Mouse (Mus musculus): ENCODE measurements around the gene Man2a2. TPM values are rescaled to one million over a fixed set of nuclear protein-coding genes. Genes with fewer than 3 reads are reported as not detected.

The Man2a2 gene
- polyA plus RNA-seq, 1 experiment from 2014 or later = 2.1 TPM

GRCm38 (mm10) chr7:80386235-80386930 is 15.2 kb upstream of the Man2a2 start:
- TF ChIP-seq EP300 (IDR thresholded peaks at IDR 0.05; ENCODE audit: low read depth) = no peak
- peak; percentile 98 for TF ChIP-seq CTCF (IDR thresholded peaks at IDR 0.05; ENCODE audit: low read depth)
- 10% methylated on average over 18 of the region's 18 CpGs for WGBS (ENCODE audit: insufficient replicate concordance)
- Histone ChIP-seq H3K9ac (replicated peaks) (peak overlapping the region; percentile 71), H3K4me3 (ENCODE audit: low read depth, low read length) (peak overlapping the region; percentile 52), H3K36me3 (replicated peaks; ENCODE audit: insufficient read depth, low read length) (peaks cover 42% of the 10 kb centered on the region), H3K9me3 (ENCODE audit: low read length) (no peaks in the 10 kb centered on the region), H3K27ac (ENCODE audit: low read depth) (peak overlapping the region; percentile 95), H3K4me1 (ENCODE audit: insufficient read depth) (peaks cover 17% of the 10 kb centered on the region), H3K4me2 (ENCODE audit: low read depth, low read length) (peak overlapping the region; percentile 67), H3K27me3 (ENCODE audit: insufficient read depth, low read length) (no peaks in the 10 kb centered on the region)
- peak; percentile 92 for DNase-seq
- ATAC-seq = peak; percentile 83

GRCm38 (mm10) chr7:80382919-80383318 is 11.7 kb upstream of the Man2a2 start:
- Histone ChIP-seq H3K27ac (ENCODE audit: low read depth) (no peak overlapping the region), H3K9me3 (ENCODE audit: low read length) (no peaks in the 10 kb centered on the region), H3K4me1 (ENCODE audit: insufficient read depth) (peaks cover 11% of the 10 kb centered on the region), H3K4me2 (ENCODE audit: low read depth, low read length) (no peak overlapping the region), H3K4me3 (ENCODE audit: low read depth, low read length) (no peak overlapping the region), H3K27me3 (ENCODE audit: insufficient read depth, low read length) (no peaks in the 10 kb centered on the region), H3K36me3 (replicated peaks; ENCODE audit: insufficient read depth, low read length) (peaks cover 50% of the 10 kb centered on the region), H3K9ac (replicated peaks) (no peak overlapping the region)
- 76% methylated on average over 11 of the region's 11 CpGs for WGBS (ENCODE audit: insufficient replicate concordance)
- no peak for TF ChIP-seq EP300 (IDR thresholded peaks at IDR 0.05; ENCODE audit: low read depth)
- no peak for TF ChIP-seq CTCF (IDR thresholded peaks at IDR 0.05; ENCODE audit: low read depth)
- no peak for DNase-seq
- no peak for ATAC-seq

- peak; percentile 52 for DNase-seq
- no peak for ATAC-seq
These were observed 8.4 kb upstream of the Man2a2 start for GRCm38 (mm10) chr7:80379531-80379930.

GRCm38 (mm10) chr7:80377471-80377870 is 6.3 kb upstream of the Man2a2 start:
- Histone ChIP-seq H3K36me3 (replicated peaks; ENCODE audit: insufficient read depth, low read length) (peaks cover 37% of the 10 kb centered on the region), H3K27ac (ENCODE audit: low read depth) (no peak overlapping the region), H3K4me2 (ENCODE audit: low read depth, low read length) (no peak overlapping the region), H3K27me3 (ENCODE audit: insufficient read depth, low read length) (no peaks in the 10 kb centered on the region), H3K4me1 (ENCODE audit: insufficient read depth) (no peaks in the 10 kb centered on the region; the same call in 1 of the 2 replicates), H3K4me3 (ENCODE audit: low read depth, low read length) (no peak overlapping the region), H3K9ac (replicated peaks) (no peak overlapping the region), H3K9me3 (ENCODE audit: low read length) (no peaks in the 10 kb centered on the region)
- ATAC-seq = peak; percentile 26; the same call in 1 of the 2 replicates
- 39% methylated on average over 6 of the region's 6 CpGs for WGBS (ENCODE audit: insufficient replicate concordance)
- DNase-seq = peak; percentile 83
- TF ChIP-seq CTCF (IDR thresholded peaks at IDR 0.05; ENCODE audit: low read depth) = peak; percentile 91
- no peak for TF ChIP-seq EP300 (IDR thresholded peaks at IDR 0.05; ENCODE audit: low read depth)

More at GRCm38 (mm10) chr7:80379531-80379930, 8.4 kb upstream of the Man2a2 start:
- H3K9me3 ChIP-seq (ENCODE audit: low read length) = no peaks in the 10 kb centered on the region
- no peaks in the 10 kb centered on the region for H3K27me3 ChIP-seq (ENCODE audit: insufficient read depth, low read length)
- no peak overlapping the region for H3K4me2 ChIP-seq (ENCODE audit: low read depth, low read length)
- no peak overlapping the region for H3K4me3 ChIP-seq (ENCODE audit: low read depth, low read length)
- H3K4me1 ChIP-seq (ENCODE audit: insufficient read depth) = no peaks in the 10 kb centered on the region; the same call in 1 of the 2 replicates
- TF ChIP-seq EP300 (IDR thresholded peaks at IDR 0.05; ENCODE audit: low read depth) (no peak), CTCF (IDR thresholded peaks at IDR 0.05; ENCODE audit: low read depth) (peak; percentile 66)
- H3K36me3 ChIP-seq (replicated peaks; ENCODE audit: insufficient read depth, low read length) = peaks cover 57% of the 10 kb centered on the region
- no peak overlapping the region for H3K27ac ChIP-seq (ENCODE audit: low read depth)
- H3K9ac ChIP-seq (replicated peaks) = no peak overlapping the region
- 64% methylated on average over 13 of the region's 13 CpGs for WGBS (ENCODE audit: insufficient replicate concordance)

GRCm38 (mm10) chr7:80376192-80376591 is 5.0 kb upstream of the Man2a2 start:
- 80% methylated on average over 10 of the region's 10 CpGs for WGBS (ENCODE audit: insufficient replicate concordance)
- DNase-seq = no peak

GRCm38 (mm10) chr7:80375376-80376039 is 4.3 kb upstream of the Man2a2 start:
- peaks cover 25% of the 10 kb centered on the region for H3K36me3 ChIP-seq (replicated peaks; ENCODE audit: insufficient read depth, low read length)
- H3K27ac ChIP-seq (ENCODE audit: low read depth) = peak overlapping the region; percentile 51; the same call in 1 of the 2 replicates
- 53% methylated on average over 9 of the region's 9 CpGs for WGBS (ENCODE audit: insufficient replicate concordance)
- no peaks in the 10 kb centered on the region for H3K27me3 ChIP-seq (ENCODE audit: insufficient read depth, low read length)
- no peak overlapping the region for H3K4me3 ChIP-seq (ENCODE audit: low read depth, low read length)
- no peak overlapping the region for H3K4me2 ChIP-seq (ENCODE audit: low read depth, low read length)
- no peaks in the 10 kb centered on the region for H3K9me3 ChIP-seq (ENCODE audit: low read length)
- DNase-seq = no peak
- TF ChIP-seq CTCF (IDR thresholded peaks at IDR 0.05; ENCODE audit: low read depth) (no peak), EP300 (IDR thresholded peaks at IDR 0.05; ENCODE audit: low read depth) (peak; percentile 47; the same call in 1 of the 2 replicates)
- H3K9ac ChIP-seq (replicated peaks) = no peak overlapping the region
- peak; percentile 16 for ATAC-seq
- H3K4me1 ChIP-seq (ENCODE audit: insufficient read depth) = peaks cover 6% of the 10 kb centered on the region

More at GRCm38 (mm10) chr7:80376192-80376591, 5.0 kb upstream of the Man2a2 start:
- H3K9ac ChIP-seq (replicated peaks) = no peak overlapping the region
- ATAC-seq = no peak
- H3K4me3 ChIP-seq (ENCODE audit: low read depth, low read length) = no peak overlapping the region
- H3K4me2 ChIP-seq (ENCODE audit: low read depth, low read length) = no peak overlapping the region
- 0 out of 2 replicates have a peak overlapping the region, but pooled peaks have one; percentile 32 for H3K27ac ChIP-seq (ENCODE audit: low read depth)
- H3K4me1 ChIP-seq (ENCODE audit: insufficient read depth) = peaks cover 5% of the 10 kb centered on the region
- no peaks in the 10 kb centered on the region for H3K27me3 ChIP-seq (ENCODE audit: insufficient read depth, low read length)
- TF ChIP-seq CTCF (IDR thresholded peaks at IDR 0.05; ENCODE audit: low read depth) = no peak
- no peak for TF ChIP-seq EP300 (IDR thresholded peaks at IDR 0.05; ENCODE audit: low read depth)
- no peaks in the 10 kb centered on the region for H3K9me3 ChIP-seq (ENCODE audit: low read length)
- H3K36me3 ChIP-seq (replicated peaks; ENCODE audit: insufficient read depth, low read length) = peaks cover 32% of the 10 kb centered on the region

Measured in liver, postnatal 0 days (tissue).